Mouse (Mus musculus) hindbrain, embryonic 16.5 days (tissue): ENCODE results near the gene Ankrd13d. TPM values are rescaled to one million over a fixed set of nuclear protein-coding genes. Genes with fewer than 3 reads are reported as not detected.

Experiments used
- ATAC-seq: fragments of 200-750 bp; cut with Nextera tagmentation; 2 replicates; pipeline ENCODE4 v1.8.0; 2017; ENCODE audit warnings: moderate TSS enrichment, moderate library complexity
- H3K27ac ChIP-seq: fragments of 300-500 bp; sonication (generic); 2 replicates; pipeline ENCODE4 v1.5.1; 2014; ENCODE audit warnings: low read depth, mild to moderate bottlenecking, control low read depth, low read length, moderate library complexity
- H3K27me3 ChIP-seq: fragments of 300-500 bp; sonication (generic); replicated peaks from 2 replicates; pipeline ENCODE4 v1.6.1; 2014; ENCODE audit warnings: low read length; ENCODE audit not compliant: control insufficient read depth, insufficient read depth
- H3K36me3 ChIP-seq: fragments of 300-500 bp; sonication (generic); 2 replicates; pipeline ENCODE4 v1.6.1; 2014; ENCODE audit warnings: mild to moderate bottlenecking, low read length, moderate library complexity, mixed read lengths; ENCODE audit not compliant: control insufficient read depth, insufficient read depth
- H3K4me1 ChIP-seq: fragments of 300-500 bp; sonication (generic); 2 replicates; pipeline ENCODE4 v1.6.1; 2014; ENCODE audit warnings: low read depth, low read length; ENCODE audit not compliant: control insufficient read depth, insufficient read depth
- H3K4me2 ChIP-seq: fragments of 300-500 bp; sonication (generic); 2 replicates; pipeline ENCODE4 v1.6.1; 2014; ENCODE audit warnings: mild to moderate bottlenecking, low read length, control low read depth, moderate library complexity
- H3K4me3 ChIP-seq: fragments of 300-500 bp; sonication (generic); 2 replicates; pipeline ENCODE4 v1.5.1; 2014; ENCODE audit warnings: mild to moderate bottlenecking, low read length, control low read depth, moderate library complexity
- H3K9ac ChIP-seq: fragments of 300-500 bp; sonication (generic); 2 replicates; pipeline ENCODE4 v1.6.1; 2014; ENCODE audit warnings: low read depth, mild to moderate bottlenecking, control low read depth, low read length, moderate library complexity
- H3K9me3 ChIP-seq: fragments of 300-500 bp; sonication (generic); 2 replicates; pipeline ENCODE4 v1.6.1; 2014; ENCODE audit warnings: mild to moderate bottlenecking, low read length, moderate library complexity; ENCODE audit not compliant: control insufficient read depth
- WGBS: fragments of 180-500 bp; shearing (Covaris S2); extraction: QIAGEN DNeasy Blood & Tissue Kit; methylation state at CpG from one replicate; pipeline ENCODE4 v1.1.7; 2014; 5-methylcytosine and 5-hydroxymethylcytosine counted together
- polyA plus RNA-seq: library from polyadenylated mRNA; unstranded; fragments of >200 nt; fragmentation: Nextera tagmentation; extraction: Ambion mirVana; gene quantifications from 2 replicates; pipeline ENCODE4 v1.2.1, GENCODE M21; 2015

The Ankrd13d gene
- polyA plus RNA-seq, 1 experiment from 2014 or later = 85.3 TPM

DNA sequence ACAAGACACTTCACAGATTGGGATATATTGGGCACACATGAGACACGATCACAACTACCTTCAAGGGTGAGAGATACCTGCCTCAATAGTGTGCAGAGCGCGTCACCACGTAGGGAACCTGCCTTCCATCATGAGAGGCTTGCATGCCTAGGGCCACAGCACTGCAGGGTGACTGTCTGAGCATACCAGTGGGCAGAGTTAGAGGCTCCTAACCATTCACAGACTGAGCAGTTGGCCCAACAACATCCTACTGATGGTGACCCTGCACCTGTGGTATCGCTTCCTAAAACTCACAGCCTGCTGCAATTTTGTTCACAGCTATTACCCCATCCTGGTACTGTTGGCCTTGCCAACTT is 20.7 kb upstream of the Ankrd13d start:
- WGBS = 93% methylated on average over 5 of the region's 5 CpGs
- H3K4me2 ChIP-seq = peak overlapping the region; percentile 45; the same call in 1 of the 2 replicates
- H3K4me1 ChIP-seq = peaks cover 56% of the 10 kb centered on the region
- H3K9ac ChIP-seq = no peak overlapping the region
- no peak for ATAC-seq
- H3K9me3 ChIP-seq = no peaks in the 10 kb centered on the region
- no peak overlapping the region for H3K4me3 ChIP-seq
- no peaks in the 10 kb centered on the region for H3K27me3 ChIP-seq
- H3K36me3 ChIP-seq = no peaks in the 10 kb centered on the region
- no peak overlapping the region; the same call in 1 of the 2 replicates for H3K27ac ChIP-seq

DNA sequence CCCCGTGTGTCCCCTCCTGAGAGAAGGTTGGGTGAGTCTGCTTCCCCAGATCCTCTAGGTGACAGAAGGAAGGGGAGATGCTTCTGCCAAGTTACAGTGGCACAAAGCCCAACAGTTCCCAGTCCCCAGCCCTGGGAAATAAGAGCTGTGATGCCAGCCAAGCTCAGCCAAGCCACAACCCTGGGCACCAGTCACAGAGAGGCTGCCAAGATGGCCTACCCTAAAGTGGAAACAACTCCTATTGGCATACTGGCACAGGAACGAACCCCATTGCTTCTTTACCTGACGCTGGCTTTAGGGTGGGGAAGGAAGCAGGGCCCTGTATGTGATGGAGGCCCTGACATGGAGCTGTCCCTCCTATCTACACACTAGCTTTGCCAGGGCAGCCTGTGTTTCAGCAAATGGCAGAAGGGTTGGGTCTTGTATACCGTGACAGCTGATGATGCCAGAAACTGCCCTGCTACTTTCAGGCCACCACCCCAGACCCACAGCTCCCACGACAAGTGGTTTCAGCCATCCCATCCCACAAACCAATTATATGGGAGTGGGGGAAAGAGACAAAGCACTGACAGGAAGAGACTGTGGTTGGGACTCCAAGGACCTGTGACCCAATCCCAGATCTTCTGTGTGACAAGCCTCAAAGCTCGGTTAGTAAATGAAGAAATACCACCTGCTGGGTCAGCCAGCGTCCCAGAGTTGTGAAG is 20.2 kb upstream of the Ankrd13d start:
- no peak for ATAC-seq
- 54% methylated on average over 7 of the region's 7 CpGs for WGBS
- Histone ChIP-seq H3K4me2 (peak overlapping the region; percentile 45), H3K4me3 (no peak overlapping the region), H3K27ac (peak overlapping the region; percentile 77), H3K9ac (peak overlapping the region; percentile 11; the same call in 1 of the 2 replicates), H3K36me3 (no peaks in the 10 kb centered on the region), H3K9me3 (no peaks in the 10 kb centered on the region), H3K4me1 (peaks cover 56% of the 10 kb centered on the region), H3K27me3 (no peaks in the 10 kb centered on the region)

DNA sequence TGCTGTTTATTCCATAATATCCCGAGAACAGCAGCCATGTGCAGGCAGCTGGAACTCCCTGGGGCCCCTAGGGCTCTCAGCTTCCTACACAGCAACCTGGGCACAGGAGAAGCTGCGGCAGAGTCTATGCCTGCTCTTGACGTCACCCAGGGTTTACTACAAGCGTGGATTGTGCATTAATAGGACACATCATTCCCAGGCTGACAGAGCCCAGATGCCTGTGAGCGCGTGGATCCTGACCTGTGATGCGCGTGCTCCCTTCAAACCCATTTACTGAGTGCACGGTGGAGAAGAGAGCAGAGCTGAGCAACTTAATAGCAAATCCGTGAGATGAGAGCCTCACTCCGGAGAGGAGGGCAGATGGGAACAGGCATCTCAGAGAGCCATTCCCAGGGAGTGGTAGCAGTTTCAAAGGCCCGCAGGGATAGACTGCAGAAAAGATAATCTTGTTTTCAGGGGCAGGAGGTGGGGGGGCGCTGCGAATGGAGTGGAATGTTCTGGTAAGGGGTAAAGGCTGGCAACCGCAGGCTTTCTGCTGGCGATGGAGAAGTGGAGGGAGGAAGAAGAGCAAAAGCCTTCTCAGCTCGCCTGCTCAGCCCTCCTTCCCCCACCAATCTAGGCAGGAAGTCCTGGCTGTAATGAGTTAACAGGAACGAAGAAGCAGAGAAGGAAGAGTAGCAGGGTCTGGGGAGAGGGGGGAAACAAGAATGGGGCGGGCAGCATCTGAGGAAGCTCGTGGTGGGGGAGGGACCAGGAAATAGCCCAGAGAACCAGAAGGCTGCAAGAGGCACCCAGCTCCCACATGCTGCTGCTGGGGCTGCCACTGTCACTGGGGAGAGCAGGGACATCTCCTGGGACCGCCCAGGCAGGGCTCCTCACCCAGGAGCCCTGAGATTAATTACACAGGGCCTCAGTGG is 19.1 kb upstream of the Ankrd13d start:
- peak; percentile 22; the same call in 1 of the 2 replicates for ATAC-seq
- peak overlapping the region; percentile 4 for H3K4me3 ChIP-seq
- H3K27ac ChIP-seq = peak overlapping the region; percentile 77
- no peaks in the 10 kb centered on the region for H3K36me3 ChIP-seq
- 24% methylated on average over 21 of the region's 21 CpGs for WGBS
- H3K4me1 ChIP-seq = peaks cover 56% of the 10 kb centered on the region
- no peaks in the 10 kb centered on the region for H3K9me3 ChIP-seq
- H3K4me2 ChIP-seq = peak overlapping the region; percentile 45
- peak overlapping the region; percentile 45 for H3K9ac ChIP-seq
- H3K27me3 ChIP-seq = no peaks in the 10 kb centered on the region

DNA sequence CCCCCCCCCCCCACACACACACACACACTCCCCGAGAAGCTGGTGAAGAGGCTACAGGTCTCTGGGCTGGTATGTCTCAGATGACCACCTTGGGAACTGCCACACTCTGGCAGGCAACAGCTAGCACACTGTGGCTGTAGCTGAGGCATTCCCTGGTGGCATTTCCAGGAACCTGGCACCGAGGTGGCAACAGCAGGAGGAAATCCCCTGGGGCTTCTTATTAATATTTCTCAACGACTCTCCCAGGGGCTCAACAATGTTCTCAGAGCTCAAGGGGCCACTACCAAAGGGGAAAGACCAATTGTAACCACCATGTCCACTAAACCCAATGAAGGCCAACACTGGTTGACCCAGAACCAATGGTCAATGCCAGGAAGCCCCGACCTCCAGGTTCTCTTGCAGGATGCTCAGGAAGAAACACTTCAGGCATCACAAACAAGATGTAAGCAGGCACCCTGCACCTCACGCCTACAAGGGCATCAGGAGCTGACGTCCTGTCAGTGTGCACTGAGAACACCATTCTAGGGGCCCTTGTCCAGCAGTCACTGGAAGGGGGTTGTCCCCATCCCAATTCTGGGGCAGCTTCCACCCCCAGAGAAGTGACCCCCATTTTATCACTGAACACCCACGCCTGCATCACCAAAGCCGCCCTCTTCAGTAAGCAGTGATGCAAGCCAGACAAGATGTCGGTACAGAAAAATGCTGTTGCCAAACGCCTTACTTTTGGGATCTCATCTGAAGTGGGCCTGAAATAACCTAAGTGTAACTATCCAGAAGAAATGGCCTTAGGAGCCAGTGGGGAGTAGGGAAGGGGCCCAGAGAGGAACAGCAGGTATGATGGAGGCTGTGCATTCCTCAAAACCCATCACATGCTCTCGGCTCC is 18.2 kb upstream of the Ankrd13d start:
- WGBS = 64% methylated on average over 11 of the region's 11 CpGs

DNA sequence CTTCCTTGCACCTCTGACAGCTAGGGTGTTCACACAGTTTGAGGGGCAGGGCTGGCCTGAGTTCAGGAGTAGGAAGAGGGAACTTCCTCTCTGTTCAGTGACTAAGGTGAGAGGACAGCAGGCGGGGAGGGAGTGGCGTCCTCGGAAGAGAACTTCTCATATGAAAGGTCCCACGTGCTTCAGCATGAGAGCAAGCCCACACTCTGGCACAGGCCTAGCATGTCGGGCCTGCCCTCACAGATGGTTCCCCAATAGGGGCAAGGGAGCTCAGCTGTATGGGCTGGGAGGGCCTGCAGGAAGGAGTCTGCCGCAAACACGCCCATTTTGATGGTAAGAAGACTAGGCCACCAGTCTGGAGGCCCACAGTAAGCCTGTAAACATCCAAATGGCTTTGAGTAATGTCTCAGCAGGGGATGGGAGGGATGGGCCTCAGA is 17.4 kb upstream of the Ankrd13d start:
- no peak overlapping the region for H3K9ac ChIP-seq

More for the DNA sequence above, 18.2 kb upstream of the Ankrd13d start:
- H3K4me1 ChIP-seq = peaks cover 49% of the 10 kb centered on the region
- H3K9me3 ChIP-seq = no peaks in the 10 kb centered on the region
- no peaks in the 10 kb centered on the region for H3K27me3 ChIP-seq
- peak overlapping the region; percentile 4; the same call in 1 of the 2 replicates for H3K4me3 ChIP-seq
- H3K36me3 ChIP-seq = no peaks in the 10 kb centered on the region
- ATAC-seq = no peak
- peak overlapping the region; percentile 77 for H3K27ac ChIP-seq
- peak overlapping the region; percentile 45 for H3K4me2 ChIP-seq
- peak overlapping the region; percentile 45 for H3K9ac ChIP-seq

DNA sequence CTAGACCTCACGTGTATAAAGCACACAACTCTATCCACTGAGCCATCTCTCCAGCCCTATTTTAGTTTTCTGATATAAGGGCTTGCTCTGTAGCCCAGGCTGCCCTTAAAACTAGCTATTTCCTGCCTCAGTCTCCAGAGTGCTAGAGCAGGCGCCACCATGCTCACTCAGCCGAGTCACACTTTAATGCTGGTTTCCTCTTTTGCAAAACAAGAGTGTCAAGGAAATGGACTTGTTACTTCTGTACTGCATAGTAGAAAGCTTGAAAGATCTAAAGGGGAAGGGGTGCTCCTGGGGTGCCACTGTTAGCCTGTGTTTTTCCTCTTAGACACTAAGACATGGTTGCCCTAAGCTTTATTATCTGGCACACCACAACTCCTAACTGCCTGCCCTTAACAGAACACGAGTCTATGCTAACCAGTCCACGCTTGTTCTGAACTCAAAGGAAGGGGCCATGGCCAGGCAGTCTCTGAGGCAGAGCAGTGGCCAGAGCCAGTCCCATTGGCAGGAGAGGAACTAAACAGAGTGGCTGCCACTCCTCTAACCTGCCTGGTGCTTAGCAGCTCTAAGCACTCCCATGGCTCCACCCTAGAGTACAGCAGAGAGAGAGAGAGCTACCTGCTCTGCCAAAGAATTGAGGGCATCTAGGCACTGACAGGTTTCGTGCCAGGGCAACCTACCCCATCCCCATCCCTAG is 16.8 kb upstream of the Ankrd13d start:
- Histone ChIP-seq H3K9ac (no peak overlapping the region), H3K9me3 (no peaks in the 10 kb centered on the region), H3K4me3 (no peak overlapping the region), H3K36me3 (no peaks in the 10 kb centered on the region), H3K4me2 (no peak overlapping the region), H3K27me3 (no peaks in the 10 kb centered on the region), H3K27ac (no peak overlapping the region; the same call in 1 of the 2 replicates), H3K4me1 (peaks cover 45% of the 10 kb centered on the region)
- WGBS = 80% methylated on average over 6 of the region's 6 CpGs
- ATAC-seq = no peak

More for the DNA sequence above, 17.4 kb upstream of the Ankrd13d start:
- peaks cover 49% of the 10 kb centered on the region for H3K4me1 ChIP-seq
- no peaks in the 10 kb centered on the region for H3K36me3 ChIP-seq
- ATAC-seq = no peak
- no peak overlapping the region for H3K4me2 ChIP-seq
- 39% methylated on average over 7 of the region's 7 CpGs for WGBS
- no peaks in the 10 kb centered on the region for H3K27me3 ChIP-seq
- no peaks in the 10 kb centered on the region for H3K9me3 ChIP-seq
- no peak overlapping the region for H3K4me3 ChIP-seq
- no peak overlapping the region; the same call in 1 of the 2 replicates for H3K27ac ChIP-seq

DNA sequence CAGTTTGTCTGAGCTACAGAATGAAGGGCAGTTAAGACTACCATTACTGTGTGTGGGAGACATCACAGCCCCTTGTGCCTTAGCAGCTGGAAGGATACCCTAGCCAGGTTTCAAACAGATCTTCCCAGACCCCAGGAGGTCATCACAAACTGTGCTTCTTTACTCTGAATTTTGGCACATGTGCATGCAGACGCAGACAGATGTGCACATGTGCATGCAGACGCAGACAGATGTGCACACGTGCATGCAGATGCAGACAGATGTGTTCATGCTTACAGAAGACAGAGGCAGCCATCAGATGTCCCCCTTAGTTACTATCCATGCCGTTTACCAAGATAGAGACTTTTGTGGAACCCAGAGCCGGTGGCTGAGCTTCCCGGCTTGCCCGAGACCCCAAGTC is 16.2 kb upstream of the Ankrd13d start:
- H3K4me1 ChIP-seq = peaks cover 39% of the 10 kb centered on the region
- WGBS = 87% methylated on average over 7 of the region's 7 CpGs
- no peak overlapping the region for H3K4me3 ChIP-seq
- no peak overlapping the region for H3K4me2 ChIP-seq
- H3K27me3 ChIP-seq = no peaks in the 10 kb centered on the region
- ATAC-seq = no peak
- no peak overlapping the region for H3K9ac ChIP-seq
- H3K9me3 ChIP-seq = no peaks in the 10 kb centered on the region
- no peaks in the 10 kb centered on the region for H3K36me3 ChIP-seq
- no peak overlapping the region for H3K27ac ChIP-seq

DNA sequence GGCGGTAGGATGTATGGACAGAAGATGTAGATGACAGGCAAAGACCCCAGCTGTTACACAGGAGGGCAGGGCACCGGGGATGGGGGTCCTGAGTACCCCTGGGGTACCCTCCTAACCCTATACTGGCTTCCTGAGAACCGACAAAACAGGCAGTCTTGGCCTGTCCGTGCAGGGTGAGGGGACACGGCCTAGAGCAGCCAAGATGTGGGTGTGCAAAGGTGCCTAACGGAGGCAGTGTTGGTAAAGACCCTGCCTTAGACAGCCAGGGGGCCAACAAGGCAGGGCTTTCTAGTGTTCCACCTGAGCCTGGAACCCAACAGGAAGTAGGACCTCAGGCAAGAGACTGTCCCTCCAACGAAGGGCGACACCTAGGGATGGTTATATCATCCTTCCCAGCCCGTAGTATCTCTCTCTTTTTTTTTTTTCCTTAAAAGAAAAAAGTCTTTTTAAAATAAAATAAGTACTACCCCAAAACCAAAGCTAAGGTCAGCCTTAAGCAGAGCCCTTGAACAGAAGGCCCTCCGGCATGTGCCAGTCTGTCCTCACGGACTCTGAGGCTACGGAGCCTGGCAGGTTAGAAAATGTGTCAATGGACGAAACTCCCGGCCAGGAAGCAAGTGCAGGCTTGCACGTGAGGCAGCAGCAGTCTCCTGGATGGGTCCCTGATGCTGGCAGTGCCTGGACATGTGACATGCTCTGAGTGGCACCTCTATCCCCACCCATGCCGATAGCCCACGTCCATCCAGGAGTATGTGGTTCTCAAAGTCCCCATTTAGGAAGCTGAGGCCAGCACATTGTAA is 15.6 kb upstream of the Ankrd13d start:
- no peak overlapping the region for H3K4me2 ChIP-seq
- H3K36me3 ChIP-seq = no peaks in the 10 kb centered on the region
- WGBS = 90% methylated on average over 17 of the region's 17 CpGs
- ATAC-seq = no peak
- no peaks in the 10 kb centered on the region for H3K27me3 ChIP-seq
- H3K9ac ChIP-seq = no peak overlapping the region
- H3K4me1 ChIP-seq = peaks cover 35% of the 10 kb centered on the region
- no peaks in the 10 kb centered on the region for H3K9me3 ChIP-seq
- H3K27ac ChIP-seq = no peak overlapping the region
- H3K4me3 ChIP-seq = no peak overlapping the region
